In genomic region chr3:153419331-153419730, GRCm38 (mm10) we compare ENCODE assay signal across 19 mouse cellular contexts.
DNase-seq lines count a peak whose midpoint lies in the region; ATAC-seq and TF ChIP-seq lines count a peak whose summit lies in the region.
"Had no signal": no experiment of that assay in that cellular context is flagged by ENCODE, and none has a peak within 500 bp of the region (broad histone marks: within the 10 kb centered on the region; RNA-seq: fewer than 3 reads in every experiment).

No protein-coding gene starts in this region.

- 0 out of 2 replicates have a peak, but pooled peaks cover 4% of the 10 kb centered on the region for H3K4me1 ChIP-seq in heart, embryonic 10.5 days
- peaks cover 5% of the 10 kb centered on the region; the same call in 1 of the 2 replicates for H3K4me1 ChIP-seq in kidney, adult 2 months (ENCODE audit: control insufficient read depth, insufficient read depth, low read length)
- H3K4me1 ChIP-seq in kidney, embryonic 16.5 days (ENCODE audit: insufficient read depth, low read length) = peaks cover 34% of the 10 kb centered on the region
- H3K4me1 ChIP-seq in liver, embryonic 11.5 days (replicated peaks; ENCODE audit: control insufficient read depth, insufficient read depth, low read length) = no peaks in the 10 kb centered on the region
- H3K4me1 ChIP-seq: embryonic facial prominence, embryonic 12.5 days had no signal

- no peak overlapping the region for H3K9ac ChIP-seq in kidney, embryonic 16.5 days (replicated peaks; ENCODE audit: low read length)
- H3K9ac ChIP-seq in liver, embryonic 11.5 days (ENCODE audit: low read depth, low read length) = no peak overlapping the region
- H3K9ac ChIP-seq: embryonic facial prominence, embryonic 12.5 days; forebrain, embryonic 15.5 days; heart, embryonic 13.5 days; lung, embryonic 14.5 days; midbrain, embryonic 13.5 days had no signal

- H3K27me3 ChIP-seq in heart, embryonic 10.5 days (ENCODE audit: insufficient read depth, poor library complexity, severe bottlenecking) = no peaks in the 10 kb centered on the region
- H3K27me3 ChIP-seq in kidney, adult 2 months (replicated peaks; ENCODE audit: control insufficient read depth, insufficient read depth, low read length) = no peaks in the 10 kb centered on the region
- H3K27me3 ChIP-seq in kidney, embryonic 16.5 days (ENCODE audit: insufficient read depth, low read length) = no peaks in the 10 kb centered on the region
- H3K27me3 ChIP-seq in liver, embryonic 11.5 days (replicated peaks; ENCODE audit: control insufficient read depth, insufficient read depth, low read length) = no peaks in the 10 kb centered on the region
- H3K27me3 ChIP-seq: embryonic facial prominence, embryonic 12.5 days; forebrain, embryonic 15.5 days; heart, embryonic 13.5 days; midbrain, embryonic 13.5 days had no signal

- 81% methylated on average over 7 of the region's 7 CpGs for WGBS in heart, embryonic 10.5 days
- 66% methylated on average over 7 of the region's 7 CpGs for WGBS in kidney, adult 2 months
- WGBS in kidney, embryonic 16.5 days = 76% methylated on average over 7 of the region's 7 CpGs
- whole genome bisulfite sequencing in liver, embryonic 11.5 days = 80% methylated on average over 7 of the region's 7 CpGs

- no peak overlapping the region for H3K27ac ChIP-seq in heart, embryonic 10.5 days
- no peak overlapping the region for H3K27ac ChIP-seq in kidney, adult 2 months (ENCODE audit: insufficient read depth, low read depth, low read length)
- no peak overlapping the region for H3K27ac ChIP-seq in kidney, embryonic 16.5 days (ENCODE audit: low read length)
- H3K27ac ChIP-seq in liver, embryonic 11.5 days (ENCODE audit: low read depth, low read length) = no peak overlapping the region
- H3K27ac ChIP-seq: embryonic facial prominence, embryonic 12.5 days; forebrain, embryonic 15.5 days; heart, embryonic 13.5 days; limb, embryonic 10.5 days; midbrain, embryonic 13.5 days had no signal

- H3K9me3 ChIP-seq in heart, embryonic 10.5 days = no peaks in the 10 kb centered on the region
- H3K9me3 ChIP-seq in kidney, embryonic 16.5 days (ENCODE audit: low read length) = no peaks in the 10 kb centered on the region
- H3K9me3 ChIP-seq in liver, embryonic 11.5 days (ENCODE audit: control insufficient read depth, low read length) = no peaks in the 10 kb centered on the region
- H3K9me3 ChIP-seq: embryonic facial prominence, embryonic 12.5 days; forebrain, embryonic 15.5 days; heart, embryonic 13.5 days; limb, embryonic 10.5 days; midbrain, embryonic 13.5 days had no signal

- no peak for TF ChIP-seq POLR2A in kidney, adult 2 months (IDR thresholded peaks at IDR 0.05; ENCODE audit: low read depth, low read length)

- intact Hi-C loops in heart, postnatal 10 days (cut with DNase I) = no loop called here

- no peaks in the 10 kb centered on the region for H3K36me3 ChIP-seq in heart, embryonic 10.5 days
- H3K36me3 ChIP-seq in kidney, adult 2 months (ENCODE audit: control insufficient read depth, insufficient read depth, low read length) = no peaks in the 10 kb centered on the region
- no peaks in the 10 kb centered on the region for H3K36me3 ChIP-seq in kidney, embryonic 16.5 days (ENCODE audit: insufficient read depth, low read length)
- no peaks in the 10 kb centered on the region for H3K36me3 ChIP-seq in liver, embryonic 11.5 days (ENCODE audit: control insufficient read depth, insufficient read depth, low read length)
- H3K36me3 ChIP-seq: embryonic facial prominence, embryonic 12.5 days; forebrain, embryonic 15.5 days; heart, embryonic 13.5 days; limb, embryonic 10.5 days; midbrain, embryonic 13.5 days had no signal

- no peak overlapping the region for H3K4me2 ChIP-seq in kidney, embryonic 16.5 days (replicated peaks; ENCODE audit: low read depth, low read length)
- no peak overlapping the region for H3K4me2 ChIP-seq in liver, embryonic 11.5 days
- H3K4me2 ChIP-seq: embryonic facial prominence, embryonic 12.5 days; forebrain, embryonic 15.5 days; heart, embryonic 13.5 days; lung, embryonic 14.5 days; midbrain, embryonic 13.5 days had no signal

- no peak for ATAC-seq in kidney, embryonic 16.5 days (ENCODE audit: low FRiP score, low TSS enrichment)
- no peak for ATAC-seq in liver, embryonic 11.5 days (replicated peaks; ENCODE audit: low FRiP score)
- ATAC-seq: forebrain, embryonic 15.5 days; midbrain, embryonic 13.5 days had no signal

- H3K4me3 ChIP-seq in heart, embryonic 10.5 days = no peak overlapping the region
- H3K4me3 ChIP-seq in kidney, adult 2 months (ENCODE audit: insufficient read depth, low read depth, low read length) = no peak overlapping the region
- H3K4me3 ChIP-seq in kidney, embryonic 16.5 days (ENCODE audit: low read length) = no peak overlapping the region
- H3K4me3 ChIP-seq in liver, embryonic 11.5 days (ENCODE audit: low read depth, low read length) = no peak overlapping the region
- H3K4me3 ChIP-seq: embryonic facial prominence, embryonic 12.5 days; forebrain, embryonic 15.5 days; heart, embryonic 13.5 days; limb, embryonic 10.5 days; midbrain, embryonic 13.5 days had no signal

- peak; percentile 91 for DNase-seq in heart, adult 11 months
- DNase-seq in heart, embryonic 10.5 days (ENCODE audit: low spot score) = no peak
- peak; percentile 49 for DNase-seq in kidney, adult 2 months
- peak; percentile 26 to 47 for DNase-seq in heart, postnatal 10 days
- peak; percentile 41 for DNase-seq in kidney, adult 9 months
- DNase-seq in cerebellum, adult 9-10 months = no peak
- DNase-seq in liver, embryonic 11.5 days (ENCODE audit: low spot score) = no peak
- DNase-seq: B cell, adult 2 months; cerebellum, adult 9-11 months; lung, embryonic 14.5 days; right cerebral cortex, postnatal 14 days; spleen, adult 18-20 months; thymus, postnatal 4 days had no signal

- TF ChIP-seq CTCF in kidney, adult 2 months (conservative IDR thresholded peaks at IDR 0.05; ENCODE audit: insufficient read depth, insufficient read length, low read depth, low read length) = no peak

Comparison
In these comparisons a context has a peak if more than half of its experiments do, and no peak if none do; other contexts are left out.
1. DNase-seq: peak in heart, adult 11 months (single experiment), kidney, adult 2 months (single experiment), heart, postnatal 10 days (2 of 2) and kidney, adult 9 months (single experiment); none in heart, embryonic 10.5 days (single experiment), cerebellum, adult 9-10 months (single experiment) and liver, embryonic 11.5 days (single experiment).